8 mouse cellular contexts compared by ENCODE assay signal in the genomic region with DNA sequence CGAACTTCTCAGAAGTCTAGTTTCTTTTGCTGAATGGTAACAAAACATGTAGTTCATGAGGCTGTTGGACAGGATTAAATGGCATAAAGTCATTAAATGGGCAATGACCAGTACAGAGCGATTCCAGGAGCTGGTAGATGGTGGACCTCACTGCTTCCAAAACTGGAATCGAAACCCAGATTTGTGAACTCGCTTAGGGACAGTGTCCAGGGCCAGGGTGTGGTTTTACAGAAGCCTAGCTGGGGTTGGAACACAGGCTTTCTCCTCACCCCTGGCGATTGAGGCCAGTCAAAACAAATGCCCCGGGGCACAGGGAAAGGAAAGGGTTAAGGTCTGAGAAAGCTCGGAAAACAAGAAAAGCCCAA. TPM values are rescaled to one million over a fixed set of nuclear protein-coding genes. Genes with fewer than 3 reads are reported as not detected.
A peak's percentile ranks its signal among the peaks of the same experiment; 100 is the strongest.
DNase-seq lines count a peak whose midpoint lies in the region; ATAC-seq and TF ChIP-seq lines count a peak whose summit lies in the region.

No protein-coding gene starts in this region.

- peak overlapping the region; percentile 62 for H3K4me2 ChIP-seq in liver, embryonic 13.5 days
- peak overlapping the region; percentile 83 for H3K4me2 ChIP-seq in stomach, postnatal 0 days (replicated peaks; ENCODE audit: low read depth)

- peaks cover 62% of the 10 kb centered on the region for H3K27me3 ChIP-seq in megakaryocyte, embryonic 14.5 days (replicated peaks)
- H3K27me3 ChIP-seq in liver, embryonic 13.5 days, result peaks cover 46% of the 10 kb centered on the region
- H3K27me3 ChIP-seq in stomach, postnatal 0 days (ENCODE audit: control insufficient read depth, insufficient read depth, low read length), result no peaks in the 10 kb centered on the region

- peaks cover 17% of the 10 kb centered on the region for H3K4me1 ChIP-seq in megakaryocyte, embryonic 14.5 days
- peaks cover 8% of the 10 kb centered on the region; the same call in 1 of the 2 replicates for H3K4me1 ChIP-seq in liver, embryonic 13.5 days (replicated peaks)
- no peaks in the 10 kb centered on the region for H3K4me1 ChIP-seq in stomach, postnatal 0 days (replicated peaks; ENCODE audit: control insufficient read depth, insufficient read depth)

- no peak for TF ChIP-seq CTCF in gastrocnemius, adult 2 months (IDR thresholded peaks at IDR 0.05)
- TF ChIP-seq CTCF in stomach, postnatal 0 days (IDR thresholded peaks at IDR 0.05; ENCODE audit: low read depth), result no peak

- H3K36me3 ChIP-seq in megakaryocyte, embryonic 14.5 days (replicated peaks; ENCODE audit: low read length), result no peaks in the 10 kb centered on the region
- H3K36me3 ChIP-seq in liver, embryonic 13.5 days, result no peaks in the 10 kb centered on the region
- H3K36me3 ChIP-seq in stomach, postnatal 0 days (ENCODE audit: control insufficient read depth, insufficient read depth, low read length), result no peaks in the 10 kb centered on the region

- H3K9me3 ChIP-seq in megakaryocyte, embryonic 14.5 days, result no peaks in the 10 kb centered on the region
- no peaks in the 10 kb centered on the region for H3K9me3 ChIP-seq in liver, embryonic 13.5 days (replicated peaks)
- no peaks in the 10 kb centered on the region for H3K9me3 ChIP-seq in stomach, postnatal 0 days (ENCODE audit: control insufficient read depth, low read length)

- intact Hi-C loops in gastrocnemius, adult 2 months (cut with DNase I), result no loop called here

- 21% methylated on average over 7 of the region's 7 CpGs for WGBS in liver, embryonic 13.5 days (ENCODE audit: insufficient replicate concordance)
- WGBS in stomach, postnatal 0 days, result 31% methylated on average over 7 of the region's 7 CpGs

- peak overlapping the region; percentile 77 for H3K4me3 ChIP-seq in gastrocnemius, adult 2 months
- H3K4me3 ChIP-seq in megakaryocyte, embryonic 14.5 days (replicated peaks), result peak overlapping the region; percentile 91
- peak overlapping the region; percentile 53 for H3K4me3 ChIP-seq in liver, embryonic 13.5 days (replicated peaks)
- H3K4me3 ChIP-seq in stomach, postnatal 0 days (ENCODE audit: low read depth, low read length), result peak overlapping the region; percentile 51

- no peak for TF ChIP-seq EP300 in stomach, postnatal 0 days (optimal IDR thresholded peaks at IDR 0.05)

- H3K27ac ChIP-seq in gastrocnemius, adult 2 months, result peak overlapping the region; percentile 78
- no peak overlapping the region for H3K27ac ChIP-seq in liver, embryonic 13.5 days
- no peak overlapping the region for H3K27ac ChIP-seq in stomach, postnatal 0 days (replicated peaks)

- no peak for ATAC-seq in megakaryocyte, adult 5-6 weeks (ENCODE audit: poor library complexity, severe bottlenecking)
- no peak for ATAC-seq in liver, embryonic 13.5 days (ENCODE audit: low read depth)
- no peak for ATAC-seq in stomach, postnatal 0 days (ENCODE audit: low FRiP score, low TSS enrichment)

- DNase-seq in gastrocnemius, adult 2 months, result no peak
- DNase-seq in gastrocnemius, postnatal 25 days, result no peak
- DNase-seq in liver, embryonic 13.5 days, result no peak
- DNase-seq in stomach, postnatal 0 days (ENCODE audit: low spot score), result no peak
- no peak for DNase-seq in frontal cortex, adult 2 months (ENCODE audit: extremely low spot score in 1 of 2, low spot score in 1 of 2)
- no peak for DNase-seq in layer of hippocampus, adult 18-20 months (ENCODE audit: low spot score in 2 of 2)

- H3K9ac ChIP-seq in liver, embryonic 13.5 days, result no peak overlapping the region
- H3K9ac ChIP-seq in stomach, postnatal 0 days (ENCODE audit: low read length), result peak overlapping the region; percentile 65; the same call in 1 of the 2 replicates

RNA-seq across cellular contexts. Expression of gene Fam181b, which starts 0.3 kb away (rescaled TPM):
- 1 to 10 TPM; 1.1 to 1.4 TPM for total RNA-seq in gastrocnemius, adult 2 months (2021)
- 1 to 10 TPM; 1.5 to 1.6 TPM for total RNA-seq in gastrocnemius, postnatal 25 days (2021)
- polyA plus RNA-seq in megakaryocyte, embryonic 14.5 days (2012; ENCODE audit: insufficient read depth, low replicate concordance), result 0.30 TPM in 1 of 2 replicates, not detected in the other
- not detected in 2 replicates for total RNA-seq in megakaryocyte, adult 5-6 weeks (2015)
- total RNA-seq in megakaryocyte, adult 5-6 weeks (2017), result not detected in 2 replicates
- 0.15 and 0.18 TPM in 2 replicates for polyA plus RNA-seq in liver, embryonic 13.5 days (2015; fragmentation: Nextera tagmentation; extraction: Ambion mirVana)
- 2.7 and 3.0 TPM in 2 replicates for polyA plus RNA-seq in stomach, postnatal 0 days (2015; fragmentation: Nextera tagmentation; extraction: Ambion mirVana)
- polyA plus RNA-seq in frontal cortex, adult 2 months (2012; rRNA removed), result 35.4 and 37.3 TPM in 2 replicates
- total RNA-seq in layer of hippocampus, adult 18-20 months (2021), result 10 to 100 TPM; 21.7 to 21.9 TPM

Comparison
In these comparisons a context has a peak if more than half of its experiments do, and no peak if none do; other contexts are left out.
1. RNA of gene Fam181b, which starts 0.3 kb away (total RNA-seq): 21.7 to 21.9 TPM in layer of hippocampus, adult 18-20 months; 1.5 to 1.6 TPM in gastrocnemius, postnatal 25 days, 1.1 to 1.4 TPM in gastrocnemius, adult 2 months and not detected in megakaryocyte, adult 5-6 weeks; every median in the first group is over 4 times any median in the second.
2. Peak in every context shown above with its lines, with median percentiles within 50 percentile points of each other: H3K4me3 ChIP-seq.